Mouse (Mus musculus) heart, postnatal 0 days (tissue): ENCODE data around the gene Zfp362.

Experiments used
- CTCF ChIP-seq: IDR thresholded peaks from 2 replicates; pipeline ENCODE4 v1.5.1; 2016; ENCODE audit warnings: antibody characterized with exemption, control low read depth, low read depth
- EP300 ChIP-seq: IDR thresholded peaks from 2 replicates; pipeline ENCODE4 v1.6.1; 2016; ENCODE audit warnings: antibody characterized with exemption, low read depth

GRCm38 (mm10) chr4:128838202-128838601 lies 32.4 kb upstream of the Zfp362 start:
- no peak for TF ChIP-seq EP300
- no peak for TF ChIP-seq CTCF
